Mouse (Mus musculus) midbrain, embryonic 11.5 days (tissue): ENCODE data around the gene Pdha1. TPM values are rescaled to one million over a fixed set of nuclear protein-coding genes. Genes with fewer than 3 reads are reported as not detected.
A peak's percentile ranks its signal among the peaks of the same experiment; 100 is the strongest.

ENCODE experiments used
- ATAC-seq: fragments of 200-750 bp; cut with Nextera tagmentation; 2 replicates; pipeline ENCODE4 v1.8.0; 2017; ENCODE audit warnings: moderate TSS enrichment, moderate library complexity; ENCODE audit not compliant: low FRiP score
- DNase-seq: peaks from one replicate; pipeline ENCODE4 v3.0.0; 2015; ENCODE audit warnings: low spot score; ENCODE audit errors: missing footprints
- H3K27ac ChIP-seq: fragments of 300-500 bp; sonication (generic); 2 replicates; pipeline ENCODE4 v1.5.1; 2014; ENCODE audit warnings: low read depth, low read length
- H3K27me3 ChIP-seq: fragments of 300-500 bp; sonication (generic); 2 replicates; pipeline ENCODE4 v1.6.1; 2014; ENCODE audit warnings: mild to moderate bottlenecking, low read length, moderate library complexity, mixed read lengths; ENCODE audit not compliant: control insufficient read depth, insufficient read depth
- H3K36me3 ChIP-seq: fragments of 300-500 bp; sonication (generic); 2 replicates; pipeline ENCODE4 v1.6.1; 2014; ENCODE audit warnings: mild to moderate bottlenecking, low read length, moderate library complexity, mixed read lengths; ENCODE audit not compliant: control insufficient read depth, insufficient read depth
- H3K4me1 ChIP-seq: fragments of 300-500 bp; sonication (generic); 2 replicates; pipeline ENCODE4 v1.6.1; 2014; ENCODE audit warnings: low read length; ENCODE audit not compliant: control insufficient read depth, insufficient read depth
- H3K4me2 ChIP-seq: fragments of 300-500 bp; sonication (generic); 2 replicates; pipeline ENCODE4 v1.6.1; 2014; ENCODE audit warnings: mild to moderate bottlenecking, moderate library complexity
- H3K4me3 ChIP-seq: fragments of 300-500 bp; sonication (generic); 2 replicates; pipeline ENCODE4 v1.5.1; 2014; ENCODE audit warnings: low read depth, low read length
- H3K9ac ChIP-seq: fragments of 300-500 bp; sonication (generic); 2 replicates; pipeline ENCODE4 v1.6.1; 2014; ENCODE audit warnings: low read length
- H3K9me3 ChIP-seq: fragments of 300-500 bp; sonication (generic); 2 replicates; pipeline ENCODE4 v1.6.1; 2016; ENCODE audit warnings: low read length; ENCODE audit not compliant: control insufficient read depth
- WGBS: fragments of 180-500 bp; shearing (Covaris S2); extraction: QIAGEN DNeasy Blood & Tissue Kit; methylation state at CpG from one replicate; pipeline ENCODE4 v1.1.7; 2014; 5-methylcytosine and 5-hydroxymethylcytosine counted together
- polyA plus RNA-seq: library from polyadenylated mRNA; unstranded; fragments of >200 nt; fragmentation: Nextera tagmentation; extraction: Ambion mirVana; gene quantifications from 2 replicates; pipeline ENCODE4 v1.2.1, GENCODE M21; 2014

Gene Pdha1
- polyA plus RNA-seq, 1 experiment from 2014 or later, result 146 TPM

DNA sequence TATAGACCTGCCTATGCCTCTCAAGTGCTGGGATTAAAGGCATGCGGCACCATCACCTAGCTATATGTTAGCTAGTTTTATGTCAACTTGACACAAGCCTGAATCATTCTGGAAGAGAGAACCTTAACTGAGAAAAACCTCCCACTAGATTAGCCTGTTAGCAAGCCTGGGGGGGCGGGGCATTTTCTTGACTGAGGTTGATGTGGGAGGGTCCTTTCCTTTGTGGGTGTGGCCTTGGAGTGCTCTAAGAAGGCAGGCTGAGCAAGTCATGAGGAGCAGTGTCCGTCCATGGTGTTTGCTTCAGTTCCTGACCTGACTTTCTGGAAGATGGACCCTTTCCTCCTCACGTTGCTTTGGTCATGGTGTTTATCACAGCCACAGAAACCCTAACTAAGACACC, 8.6 kb upstream of the Pdha1 start:
- DNase-seq, result no peak
- 85% methylated on average over 4 of the region's 4 CpGs for WGBS
- H3K4me2 ChIP-seq, result no peak overlapping the region
- no peaks in the 10 kb centered on the region for H3K4me1 ChIP-seq
- H3K9ac ChIP-seq, result no peak overlapping the region
- no peaks in the 10 kb centered on the region for H3K36me3 ChIP-seq
- H3K27me3 ChIP-seq, result no peaks in the 10 kb centered on the region; the same call in none of the 2 replicates
- H3K9me3 ChIP-seq, result no peaks in the 10 kb centered on the region
- H3K27ac ChIP-seq, result no peak overlapping the region
- no peak for ATAC-seq
- H3K4me3 ChIP-seq, result no peak overlapping the region

DNA sequence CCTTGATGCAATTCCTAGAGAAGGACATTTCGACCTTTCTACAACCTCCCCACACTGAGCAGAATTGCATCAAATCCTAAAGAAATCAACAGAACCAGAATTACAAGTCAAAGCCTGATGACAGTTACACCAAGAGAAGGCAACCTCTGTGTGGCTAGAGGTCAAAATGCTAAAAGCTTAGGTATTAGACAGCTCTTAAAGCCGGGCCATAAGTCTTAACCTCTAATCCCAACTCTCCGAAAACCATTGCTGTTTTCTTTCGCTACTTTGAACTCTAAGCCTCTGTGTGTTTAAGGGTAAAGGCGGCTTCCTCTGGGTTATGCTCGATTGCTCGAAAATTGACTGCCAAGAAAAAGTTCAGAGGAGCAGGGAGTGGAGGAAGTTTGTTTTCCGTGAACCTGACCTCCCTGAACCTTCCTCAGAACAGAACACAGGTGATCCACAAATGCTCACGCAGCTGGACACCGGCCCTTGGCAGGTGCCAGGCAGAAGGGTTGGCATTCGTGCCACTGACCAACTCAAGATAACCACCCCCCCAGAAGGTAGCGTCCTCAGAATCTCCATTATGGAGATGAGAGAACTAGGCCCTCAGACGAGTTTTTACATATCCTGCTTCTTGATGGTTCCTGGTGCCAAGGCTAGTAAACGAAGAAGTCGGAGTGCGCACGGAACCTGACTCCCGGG, 894 bp downstream of the Pdha1 start:
- WGBS, result 19% methylated on average over 18 of the region's 18 CpGs
- Histone ChIP-seq H3K4me3 (peak overlapping the region; percentile 60), H3K4me1 (no peaks in the 10 kb centered on the region; the same call in 1 of the 2 replicates), H3K27ac (peak overlapping the region; percentile 48; the same call in 1 of the 2 replicates), H3K9me3 (no peaks in the 10 kb centered on the region), H3K4me2 (peak overlapping the region; percentile 64), H3K27me3 (peaks cover 6% of the 10 kb centered on the region), H3K9ac (peak overlapping the region; percentile 67), H3K36me3 (no peaks in the 10 kb centered on the region)
- no peak for DNase-seq
- peak; percentile 0; the same call in 1 of the 2 replicates for ATAC-seq

DNA sequence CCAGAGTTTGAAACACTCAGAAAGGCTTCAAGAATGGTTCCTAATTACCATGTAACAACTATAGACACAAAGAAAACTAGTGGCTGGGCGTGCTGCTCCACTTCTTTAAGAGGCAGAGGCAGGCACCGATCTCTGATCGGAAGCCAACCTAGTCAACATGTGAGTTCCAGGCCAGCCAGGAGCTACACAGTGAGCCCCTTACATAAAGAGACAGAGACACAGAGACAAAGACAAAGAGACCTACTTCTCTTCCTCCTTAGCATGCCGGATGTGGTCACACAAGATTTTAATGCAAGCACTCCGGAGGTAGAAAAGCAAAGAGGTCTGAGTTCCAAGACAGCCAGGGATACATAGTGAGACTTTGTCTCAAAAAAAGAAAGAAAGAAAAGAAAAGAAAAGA, 2.1 kb downstream of the Pdha1 start:
- Histone ChIP-seq H3K4me2 (peak overlapping the region; percentile 64), H3K9me3 (no peaks in the 10 kb centered on the region), H3K27me3 (peaks cover 6% of the 10 kb centered on the region), H3K4me1 (no peaks in the 10 kb centered on the region; the same call in 1 of the 2 replicates), H3K27ac (no peak overlapping the region), H3K9ac (peak overlapping the region; percentile 3; the same call in 1 of the 2 replicates), H3K4me3 (peak overlapping the region; percentile 60), H3K36me3 (no peaks in the 10 kb centered on the region)
- ATAC-seq, result no peak
- WGBS, result 31% methylated on average over 5 of the region's 5 CpGs
- DNase-seq, result no peak

DNA sequence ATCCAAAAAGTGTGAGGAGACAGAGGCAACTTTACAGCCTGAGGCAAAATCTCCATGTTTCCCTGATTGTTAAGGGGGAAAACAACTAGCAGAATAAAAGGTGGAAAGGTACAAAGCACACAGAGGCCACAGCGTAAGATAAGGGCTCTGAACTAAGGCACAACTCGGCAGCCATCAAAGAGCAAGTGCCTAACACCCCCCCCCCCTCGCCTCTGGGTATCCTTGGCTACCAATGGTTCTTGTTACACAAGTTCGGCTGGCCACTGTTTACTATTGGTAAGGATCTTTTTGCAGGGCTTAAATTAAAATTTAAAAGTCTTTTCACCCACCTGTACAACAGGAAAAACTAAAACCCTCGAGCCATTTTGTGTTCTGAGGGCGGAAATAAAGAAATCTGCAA, 2.5 kb downstream of the Pdha1 start:
- no peaks in the 10 kb centered on the region; the same call in 1 of the 2 replicates for H3K4me1 ChIP-seq
- H3K27ac ChIP-seq, result no peak overlapping the region
- ATAC-seq (no peak), DNase-seq (peak; percentile 86)
- peak overlapping the region; percentile 60; the same call in 1 of the 2 replicates for H3K4me3 ChIP-seq
- peaks cover 6% of the 10 kb centered on the region for H3K27me3 ChIP-seq
- no peaks in the 10 kb centered on the region for H3K36me3 ChIP-seq
- no peaks in the 10 kb centered on the region for H3K9me3 ChIP-seq
- 35% methylated on average over 6 of the region's 6 CpGs for WGBS
- peak overlapping the region; percentile 3; the same call in 1 of the 2 replicates for H3K9ac ChIP-seq
- peak overlapping the region; percentile 64 for H3K4me2 ChIP-seq

DNA sequence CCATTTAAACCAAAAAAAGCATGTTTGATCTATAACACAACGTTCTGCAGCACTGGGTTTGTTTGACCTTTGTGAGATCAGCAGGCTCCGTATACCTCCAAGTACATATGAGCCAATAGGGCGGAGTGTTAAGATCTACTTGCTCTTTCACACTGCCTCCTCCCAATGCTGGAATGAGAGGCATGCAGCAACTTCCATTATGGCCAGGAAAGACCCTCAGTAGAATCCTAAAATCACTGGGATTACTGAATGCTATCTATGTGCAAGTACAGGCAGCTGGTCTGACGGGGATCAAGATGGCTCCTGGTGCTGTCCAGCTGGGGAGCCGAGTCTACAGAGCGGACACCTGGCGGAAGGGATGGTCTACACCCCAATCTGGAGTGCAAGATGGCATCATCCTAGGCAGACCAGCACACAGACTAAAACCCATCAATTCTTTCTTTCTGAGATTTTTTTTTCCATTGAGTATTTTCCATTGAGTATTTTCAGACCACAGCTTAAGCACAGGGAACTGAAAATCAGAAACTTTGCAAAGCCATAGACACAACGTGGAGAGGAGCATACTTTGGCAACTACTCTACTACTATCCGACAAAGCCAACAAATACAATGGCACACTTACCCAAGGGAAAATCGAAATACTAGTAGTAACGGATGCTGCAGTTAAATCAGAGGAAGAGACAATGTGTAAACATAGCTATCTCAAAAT, 3.9 kb downstream of the Pdha1 start:
- no peak for ATAC-seq
- H3K27me3 ChIP-seq, result peaks cover 6% of the 10 kb centered on the region
- H3K27ac ChIP-seq, result no peak overlapping the region
- H3K9ac ChIP-seq, result no peak overlapping the region
- H3K4me1 ChIP-seq, result no peaks in the 10 kb centered on the region; the same call in 1 of the 2 replicates
- H3K4me2 ChIP-seq, result no peak overlapping the region
- H3K9me3 ChIP-seq, result no peaks in the 10 kb centered on the region
- no peaks in the 10 kb centered on the region for H3K36me3 ChIP-seq
- H3K4me3 ChIP-seq, result no peak overlapping the region
- no peak for DNase-seq
- 82% methylated on average over 11 of the region's 11 CpGs for WGBS

DNA sequence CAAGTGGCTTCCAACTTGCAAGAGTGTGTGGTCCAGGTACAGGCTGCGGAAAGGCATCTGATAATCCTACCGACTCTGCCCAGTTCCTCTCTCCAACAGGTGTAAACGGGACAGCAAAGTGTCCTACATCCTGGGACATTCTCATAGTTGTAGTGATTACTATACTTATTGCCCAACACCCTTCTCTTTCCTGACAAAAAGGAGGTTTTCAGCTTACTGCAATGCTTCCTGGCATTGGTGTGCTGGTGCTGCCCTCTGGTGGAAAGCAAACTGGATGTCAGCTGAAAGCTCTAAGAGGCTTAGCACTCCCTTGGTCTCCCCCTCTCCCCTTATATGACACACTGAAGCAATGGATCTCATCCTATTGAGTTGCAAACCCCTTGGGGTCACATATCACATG, 21.6 kb downstream of the Pdha1 start:
- Histone ChIP-seq H3K9ac (no peak overlapping the region), H3K4me2 (no peak overlapping the region), H3K9me3 (no peaks in the 10 kb centered on the region), H3K27ac (no peak overlapping the region), H3K27me3 (no peaks in the 10 kb centered on the region; the same call in 1 of the 2 replicates), H3K36me3 (no peaks in the 10 kb centered on the region), H3K4me1 (no peaks in the 10 kb centered on the region), H3K4me3 (no peak overlapping the region)
- ATAC-seq, result peak; percentile 67
- 80% methylated on average over 3 of the region's 3 CpGs for WGBS
- peak; percentile 89 for DNase-seq

DNA sequence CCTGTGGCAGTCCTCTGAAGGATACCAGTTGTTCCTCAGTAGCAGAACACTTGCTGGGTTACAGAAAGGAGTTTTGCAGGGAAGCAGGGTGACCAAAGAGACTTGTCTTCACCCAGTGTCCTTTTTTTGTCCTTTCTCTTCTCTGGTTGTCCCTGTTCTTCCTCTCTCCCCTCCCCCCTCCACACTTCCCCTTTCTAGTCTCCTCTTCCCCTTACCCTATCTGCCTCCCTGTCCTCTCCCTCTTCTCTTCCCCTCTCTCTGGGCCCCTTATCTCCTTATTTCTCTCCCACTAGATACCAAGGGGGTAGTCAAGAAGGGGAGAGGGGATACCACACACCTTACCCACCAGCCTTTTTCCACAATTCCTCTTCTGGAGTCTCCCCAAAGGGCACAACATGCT, 22.1 kb downstream of the Pdha1 start:
- H3K4me3 ChIP-seq, result no peak overlapping the region
- DNase-seq, result no peak
- no peaks in the 10 kb centered on the region for H3K9me3 ChIP-seq
- no peaks in the 10 kb centered on the region for H3K36me3 ChIP-seq
- no peak overlapping the region for H3K9ac ChIP-seq
- no peaks in the 10 kb centered on the region for H3K4me1 ChIP-seq
- H3K4me2 ChIP-seq, result no peak overlapping the region
- H3K27ac ChIP-seq, result no peak overlapping the region
- H3K27me3 ChIP-seq, result no peaks in the 10 kb centered on the region; the same call in 1 of the 2 replicates
- 0 out of 2 replicates have a peak, but pooled peaks have one; percentile 2 for ATAC-seq

DNA sequence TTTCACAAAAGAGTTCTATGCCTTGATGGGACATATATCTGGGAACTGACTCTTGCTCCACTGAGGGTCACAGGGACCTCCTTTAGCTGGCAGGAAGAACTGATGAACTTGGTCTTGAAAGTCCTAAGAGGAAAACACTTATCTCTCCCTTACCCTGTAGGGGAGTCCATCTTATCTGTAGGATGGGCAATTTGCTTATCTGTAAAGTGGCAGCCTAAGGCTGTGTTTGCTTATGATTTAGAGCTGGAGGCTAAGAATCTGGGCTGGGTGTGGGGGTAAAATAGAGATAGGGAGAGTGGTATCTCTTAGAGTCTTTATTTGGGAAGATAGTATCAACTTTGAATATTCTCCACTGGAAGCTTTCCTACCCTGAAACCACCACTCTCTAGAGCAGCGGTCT, 24.4 kb downstream of the Pdha1 start:
- no peaks in the 10 kb centered on the region for H3K36me3 ChIP-seq
- H3K4me2 ChIP-seq, result no peak overlapping the region
- no peak for DNase-seq
- H3K9ac ChIP-seq, result no peak overlapping the region
- ATAC-seq, result no peak
- no peaks in the 10 kb centered on the region for H3K27me3 ChIP-seq
- H3K4me3 ChIP-seq, result no peak overlapping the region
- H3K27ac ChIP-seq, result no peak overlapping the region
- H3K9me3 ChIP-seq, result no peaks in the 10 kb centered on the region
- no peaks in the 10 kb centered on the region for H3K4me1 ChIP-seq
- 88% methylated on average over 1 of the region's 1 CpGs for WGBS

DNA sequence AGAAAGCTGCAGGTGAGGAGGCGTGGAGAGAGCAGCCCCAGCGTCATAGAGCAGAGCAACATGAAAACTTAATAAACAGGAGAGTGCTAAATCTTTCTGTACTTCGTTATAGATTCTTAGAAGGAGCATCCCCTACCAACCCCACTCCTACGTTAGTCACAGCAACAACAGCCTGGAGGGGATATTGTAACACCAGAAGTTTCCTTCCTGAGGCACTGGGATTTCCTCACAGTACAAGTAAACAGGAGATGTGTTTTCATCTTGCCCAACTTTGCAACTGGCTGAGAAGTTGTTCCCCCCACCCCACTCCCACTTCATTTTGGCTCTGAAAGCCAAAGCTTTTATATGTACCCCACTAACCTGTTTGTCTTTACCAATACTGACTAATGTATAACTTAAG, 30.4 kb downstream of the Pdha1 start:
- DNase-seq (no peak), ATAC-seq (no peak)
- H3K4me1 ChIP-seq, result no peaks in the 10 kb centered on the region
- no peaks in the 10 kb centered on the region for H3K9me3 ChIP-seq
- H3K27me3 ChIP-seq, result no peaks in the 10 kb centered on the region
- no peak overlapping the region for H3K4me2 ChIP-seq
- no peak overlapping the region for H3K9ac ChIP-seq
- H3K36me3 ChIP-seq, result no peaks in the 10 kb centered on the region
- no peak overlapping the region for H3K4me3 ChIP-seq
- 73% methylated on average over 4 of the region's 4 CpGs for WGBS
- no peak overlapping the region for H3K27ac ChIP-seq
